Mouse (Mus musculus) heart, postnatal 10 days (tissue): ENCODE measurements at regions not wholly inside any gene's neighbourhood (a gene's known extent, or its start where the extent isn't known, plus 50 kb on each side); places are given as distances from the start of the nearest gene placed in this dataset.

Experiments
- DNase-seq, 2 experiments: peaks; one replicate each; pipeline ENCODE4 v3.0.0; 2021
- intact Hi-C: fragments of 180-260 bp; cut with DNase I; formaldehyde crosslinking; loops from one replicate; pipeline ENCODE4 v1.15.1; 2025

DNA sequence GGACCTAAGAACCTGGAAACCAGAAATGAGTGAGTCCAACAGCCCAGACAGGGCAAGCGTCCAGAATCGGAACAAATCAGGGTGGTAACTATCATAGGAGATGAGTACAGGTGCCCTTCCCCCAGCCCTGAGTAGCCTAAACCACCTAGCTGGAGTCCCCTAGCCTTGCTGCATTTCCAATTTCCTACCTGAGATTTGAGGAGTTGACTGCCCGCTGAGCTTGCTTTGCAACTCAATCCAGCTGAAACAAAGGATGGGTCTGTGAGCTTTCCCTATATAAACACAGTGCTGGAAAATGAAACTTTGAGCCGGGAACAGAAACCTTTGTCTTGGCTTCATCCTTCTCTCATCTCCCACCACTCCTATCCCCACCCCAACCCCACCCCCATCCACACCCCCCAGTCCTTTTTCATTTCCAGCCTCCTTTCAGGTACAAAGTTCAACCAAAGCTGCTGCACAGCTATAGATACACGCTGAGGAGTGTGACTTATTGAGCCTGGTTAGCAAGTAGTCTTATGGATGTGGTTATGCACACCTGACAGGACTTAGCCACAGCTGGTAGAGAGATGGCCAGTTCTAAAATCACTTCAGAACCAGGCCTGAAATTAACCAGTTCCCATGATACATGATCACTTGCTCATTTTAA is 61.0 kb upstream of the Ccn6 start:
- intact Hi-C loops: no loop called here
- DNase-seq: no peak

DNA sequence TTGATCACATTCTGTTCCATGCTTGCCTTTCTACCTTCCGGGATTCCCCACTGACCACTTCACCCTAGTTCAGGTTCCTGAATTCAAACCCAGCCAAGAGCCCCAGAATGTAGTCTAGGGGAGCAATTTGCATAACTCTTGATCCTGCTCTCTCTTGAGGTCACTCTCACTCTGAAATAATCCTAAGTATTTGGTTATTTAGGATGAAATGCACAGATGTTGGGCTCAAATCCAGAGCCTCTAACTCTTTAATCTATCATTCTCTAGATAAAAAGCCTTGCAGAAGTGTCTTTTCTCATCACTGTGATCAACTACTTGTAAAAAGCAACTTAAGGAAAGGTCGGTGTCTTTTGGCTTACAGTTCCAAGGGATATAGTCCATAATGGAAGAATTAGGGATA is 57.4 kb upstream of the Ccn6 start:
- intact Hi-C loops: no loop called here
- DNase-seq: no peak

DNA sequence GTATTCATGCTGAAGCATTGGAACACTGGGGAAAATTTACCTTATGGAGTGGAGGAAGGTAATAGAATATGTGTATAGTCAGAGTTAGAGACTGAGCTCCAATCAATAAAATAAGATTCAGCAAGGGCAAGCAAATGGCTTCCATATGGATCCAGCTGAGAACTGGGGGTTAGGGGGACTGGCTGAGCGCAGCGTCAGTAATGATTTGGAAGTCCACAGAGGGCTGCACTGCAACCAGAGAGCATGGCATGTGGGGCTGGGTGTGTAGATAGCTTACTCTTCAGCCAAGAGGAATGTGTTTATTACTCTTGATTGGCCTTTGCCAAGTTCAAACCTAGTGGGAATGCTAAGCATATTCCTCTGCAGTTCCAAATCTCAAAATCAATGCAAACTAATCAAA is 55.8 kb upstream of the Ccn6 start:
- intact Hi-C loops: no loop called here
- DNase-seq: no peak

DNA sequence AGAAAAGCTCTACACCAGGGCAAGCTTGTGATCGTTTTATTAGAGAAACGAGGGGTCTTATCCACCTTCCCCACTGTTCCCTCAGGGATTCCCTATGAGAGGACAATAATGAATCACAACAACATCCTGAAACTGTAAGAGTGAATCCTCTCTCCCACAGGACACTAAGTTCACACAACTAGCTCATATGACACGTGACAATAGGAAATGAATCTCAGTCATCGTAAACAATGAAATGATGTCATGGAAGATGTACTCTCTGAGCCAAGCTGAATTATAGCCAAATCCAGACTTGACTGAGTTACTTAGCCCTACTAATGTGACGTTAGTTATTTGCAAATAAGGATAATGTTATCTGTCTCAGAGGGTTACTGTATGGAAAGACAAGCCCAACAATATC is 54.6 kb upstream of the Ccn6 start:
- no peak for DNase-seq
- intact Hi-C loops: no loop called here

DNA sequence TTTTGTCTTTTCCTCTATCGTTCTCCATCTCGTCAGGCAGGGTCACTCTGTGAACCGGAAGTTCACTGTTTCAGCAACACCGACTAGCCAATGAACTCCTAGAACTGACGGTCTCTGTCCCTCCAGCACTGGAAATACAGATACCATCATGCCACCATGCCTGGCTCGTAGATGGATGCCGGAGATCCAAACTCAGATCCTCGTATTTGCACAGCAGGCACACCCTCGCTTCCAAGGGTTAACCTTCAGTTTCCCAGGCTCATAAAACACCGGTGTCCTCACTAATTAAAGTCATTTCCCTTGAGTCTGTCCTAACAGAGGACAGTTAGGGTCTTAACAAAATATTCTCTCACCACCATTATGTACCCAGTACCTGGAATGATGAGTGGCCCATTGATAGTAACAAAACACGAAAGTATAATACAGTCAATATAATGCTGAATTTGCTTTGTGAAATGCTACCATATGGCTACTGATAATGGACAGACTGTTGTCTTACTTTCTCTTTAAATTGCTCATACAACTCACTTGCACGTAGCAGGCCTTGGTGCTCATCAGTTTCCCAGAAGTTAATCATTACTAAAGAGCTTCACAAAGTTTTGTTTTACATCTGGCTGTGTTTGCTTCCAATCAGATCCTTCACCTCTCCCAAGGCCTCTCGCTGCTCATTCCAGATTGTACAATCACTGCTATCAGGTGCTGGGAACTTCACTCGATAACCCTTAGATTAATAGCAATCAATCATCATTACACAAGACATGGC is 52.7 kb upstream of the Ccn6 start:
- intact Hi-C loops: no loop called here
- no peak for DNase-seq

DNA sequence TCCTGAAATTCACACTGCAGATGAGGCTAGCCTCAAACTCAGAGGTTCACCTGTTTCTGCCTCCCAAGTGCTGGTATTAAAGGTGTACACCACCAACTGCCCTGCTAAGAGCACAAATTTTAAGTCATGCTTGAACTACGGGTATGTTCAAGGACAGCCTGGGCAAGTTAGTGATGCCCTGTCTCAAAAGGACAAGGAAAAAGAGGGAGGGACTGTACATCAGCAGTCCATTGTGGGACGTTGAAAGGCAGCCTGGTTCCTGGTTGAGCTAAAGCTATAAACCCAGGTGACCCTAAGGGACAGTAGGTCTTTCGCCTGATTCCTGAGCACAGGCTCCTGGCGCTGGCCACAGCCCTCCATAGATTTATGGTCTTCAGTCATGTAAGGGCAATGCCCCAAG is 51.0 kb upstream of the Ccn6 start:
- intact Hi-C loops: no loop called here
- no peak for DNase-seq
